Mouse (Mus musculus) urinary bladder, postnatal 0 days (tissue): ENCODE measurements around the gene Obox7. TPM values are rescaled to one million over a fixed set of nuclear protein-coding genes. Genes with fewer than 3 reads are reported as not detected.

Source experiments
- polyA plus RNA-seq: library from polyadenylated mRNA; unstranded; fragments of >200 nt; fragmentation: Nextera tagmentation; extraction: Ambion mirVana; gene quantifications from 2 replicates; pipeline ENCODE4 v1.2.1, GENCODE M21; 2015

Gene Obox7
- not detected in 2 replicates for polyA plus RNA-seq

GRCm38 (mm10) chr7:14659196-14659595 lies at the start of gene Obox7:
TSS of gene Obox7 (plus strand) at chr7:14659496.

Other genes with a start within 250 kb of the Obox7 start
- gene Sult2a8, start 212.7 kb upstream of the Obox7 start, polyA plus RNA-seq = not detected in 2 replicates
- gene Sult2a7, start 165.3 kb upstream of the Obox7 start, polyA plus RNA-seq = not detected in 2 replicates
- gene Vmn1r90, start 96.0 kb upstream of the Obox7 start, polyA plus RNA-seq = not detected in 2 replicates